In genomic region chr17:69143017-69143416, GRCm38 (mm10) we compare ENCODE assay signal across 26 mouse cellular contexts.
"Had no signal": no experiment of that assay in that cellular context is flagged by ENCODE, and none has a peak within 500 bp of the region (broad histone marks: within the 10 kb centered on the region; RNA-seq: fewer than 3 reads in every experiment).

No protein-coding gene starts in this region.

- H3K27ac ChIP-seq: gastrocnemius, adult 2 months; heart, adult 2 months; heart, embryonic 13.5 days; heart, embryonic 15.5 days; hindbrain, embryonic 13.5 days; hindbrain, embryonic 15.5 days; hindbrain, postnatal 0 days; kidney, embryonic 15.5 days; kidney, postnatal 0 days; limb, embryonic 10.5 days; limb, embryonic 12.5 days; liver, embryonic 12.5 days had no signal

- H3K9ac ChIP-seq: heart, embryonic 13.5 days; heart, embryonic 15.5 days; hindbrain, embryonic 13.5 days; hindbrain, embryonic 15.5 days; kidney, embryonic 15.5 days; limb, embryonic 12.5 days; liver, embryonic 12.5 days had no signal

- H3K4me1 ChIP-seq: hindbrain, embryonic 13.5 days; hindbrain, embryonic 15.5 days; kidney, embryonic 15.5 days; limb, embryonic 10.5 days; limb, embryonic 12.5 days; liver, embryonic 12.5 days had no signal

- H3K27me3 ChIP-seq: heart, embryonic 13.5 days; heart, embryonic 15.5 days; hindbrain, embryonic 13.5 days; hindbrain, embryonic 15.5 days; kidney, embryonic 15.5 days; limb, embryonic 12.5 days; liver, embryonic 12.5 days had no signal

- DNase-seq: gastrocnemius, adult 2 months; gastrocnemius, postnatal 10 days; gastrocnemius, postnatal 25 days; heart, adult 2 months; heart, postnatal 14 days; heart, postnatal 4 days; kidney, adult 11 months; kidney, adult 2 months; kidney, adult 9 months; kidney, postnatal 14 days; kidney, postnatal 36 days; layer of hippocampus, adult 9-11 months; layer of hippocampus, postnatal 36 days had no signal

- ATAC-seq: forebrain, embryonic 16.5 days; hindbrain, postnatal 0 days; intestine, embryonic 16.5 days; liver, embryonic 12.5 days had no signal

- H3K4me3 ChIP-seq: gastrocnemius, adult 2 months; heart, adult 2 months; heart, embryonic 13.5 days; heart, embryonic 15.5 days; hindbrain, embryonic 13.5 days; hindbrain, embryonic 15.5 days; kidney, embryonic 15.5 days; limb, embryonic 10.5 days; limb, embryonic 12.5 days; liver, embryonic 12.5 days had no signal

- H3K9me3 ChIP-seq: heart, embryonic 13.5 days; heart, embryonic 15.5 days; hindbrain, embryonic 13.5 days; hindbrain, embryonic 15.5 days; kidney, embryonic 15.5 days; limb, embryonic 10.5 days; liver, embryonic 12.5 days had no signal

- H3K4me2 ChIP-seq: heart, embryonic 11.5 days; heart, embryonic 13.5 days; heart, embryonic 15.5 days; hindbrain, embryonic 13.5 days; hindbrain, embryonic 15.5 days; kidney, embryonic 15.5 days; limb, embryonic 12.5 days; liver, embryonic 12.5 days had no signal

- H3K36me3 ChIP-seq: heart, embryonic 13.5 days; heart, embryonic 15.5 days; hindbrain, embryonic 13.5 days; hindbrain, embryonic 15.5 days; kidney, embryonic 15.5 days; limb, embryonic 10.5 days; limb, embryonic 12.5 days; liver, embryonic 12.5 days had no signal
